Mouse (Mus musculus): ENCODE measurements around the gene Gm7534.

Gm7534 gene

DNA sequence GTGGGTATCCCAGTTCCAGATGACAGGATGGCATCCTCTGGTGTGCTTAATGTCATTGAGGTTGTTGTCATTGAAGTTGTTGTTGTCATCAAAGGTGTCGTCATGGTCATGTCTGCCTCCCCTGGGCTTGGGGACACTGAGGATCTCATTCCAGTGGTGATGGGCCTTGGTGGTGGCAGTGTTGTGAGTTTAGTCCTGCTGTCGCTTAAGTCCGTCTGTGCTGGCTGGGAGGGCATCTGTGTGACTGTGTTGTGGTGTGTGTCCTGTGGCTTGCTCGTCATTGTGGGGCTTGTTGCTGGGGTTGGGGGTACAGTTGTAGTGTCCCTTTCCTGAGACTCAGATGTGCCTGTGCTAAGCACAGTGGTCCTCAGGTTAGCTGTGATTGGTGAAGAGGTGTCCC, at the start of gene Gm7534:
Gene Gm7534, minus strand, starts transcription at position 101 of the 400 bp plus-strand sequence.
- no peak for DNase-seq (ENCODE audit: low spot score)

DNA sequence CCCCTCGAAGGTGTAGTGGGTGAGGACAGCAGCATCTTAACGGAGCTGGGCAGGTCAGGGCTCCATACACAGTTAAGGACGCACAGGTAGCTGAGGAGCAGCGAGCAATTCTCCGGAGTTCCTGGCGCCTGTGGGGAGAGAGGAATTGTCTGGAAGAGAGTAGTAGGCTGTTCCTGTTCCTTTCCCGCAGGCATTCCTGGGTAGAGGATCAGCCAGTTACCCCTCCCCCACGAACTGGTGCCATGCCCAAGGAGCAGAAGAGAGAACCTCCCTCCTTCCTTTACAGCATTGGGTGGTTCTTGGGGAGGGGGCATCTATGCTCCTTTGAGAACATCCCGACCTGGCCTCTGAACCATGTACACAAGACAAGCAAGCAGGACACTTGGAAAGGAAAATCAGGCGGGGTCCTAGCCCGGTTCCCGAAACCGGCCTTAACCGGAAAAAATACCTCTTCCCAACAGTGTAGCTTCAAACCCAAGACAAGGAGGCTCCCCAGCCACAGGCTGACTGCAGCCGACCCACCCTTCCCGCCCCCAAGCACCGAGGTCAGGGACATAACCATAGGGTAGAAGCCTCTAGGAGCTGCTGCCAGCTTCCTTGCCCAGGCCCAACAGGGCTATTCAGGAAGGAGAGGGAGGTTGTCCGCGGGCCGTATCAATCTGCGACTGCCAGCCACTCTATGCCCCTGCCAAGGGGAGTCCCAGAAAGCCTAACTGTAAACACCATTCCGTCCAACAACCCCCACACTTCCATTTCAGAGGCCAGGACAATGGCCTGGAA, 49.5 kb upstream of the Gm7534 start:
- DNase-seq (ENCODE audit: low spot score): no peak

DNA sequence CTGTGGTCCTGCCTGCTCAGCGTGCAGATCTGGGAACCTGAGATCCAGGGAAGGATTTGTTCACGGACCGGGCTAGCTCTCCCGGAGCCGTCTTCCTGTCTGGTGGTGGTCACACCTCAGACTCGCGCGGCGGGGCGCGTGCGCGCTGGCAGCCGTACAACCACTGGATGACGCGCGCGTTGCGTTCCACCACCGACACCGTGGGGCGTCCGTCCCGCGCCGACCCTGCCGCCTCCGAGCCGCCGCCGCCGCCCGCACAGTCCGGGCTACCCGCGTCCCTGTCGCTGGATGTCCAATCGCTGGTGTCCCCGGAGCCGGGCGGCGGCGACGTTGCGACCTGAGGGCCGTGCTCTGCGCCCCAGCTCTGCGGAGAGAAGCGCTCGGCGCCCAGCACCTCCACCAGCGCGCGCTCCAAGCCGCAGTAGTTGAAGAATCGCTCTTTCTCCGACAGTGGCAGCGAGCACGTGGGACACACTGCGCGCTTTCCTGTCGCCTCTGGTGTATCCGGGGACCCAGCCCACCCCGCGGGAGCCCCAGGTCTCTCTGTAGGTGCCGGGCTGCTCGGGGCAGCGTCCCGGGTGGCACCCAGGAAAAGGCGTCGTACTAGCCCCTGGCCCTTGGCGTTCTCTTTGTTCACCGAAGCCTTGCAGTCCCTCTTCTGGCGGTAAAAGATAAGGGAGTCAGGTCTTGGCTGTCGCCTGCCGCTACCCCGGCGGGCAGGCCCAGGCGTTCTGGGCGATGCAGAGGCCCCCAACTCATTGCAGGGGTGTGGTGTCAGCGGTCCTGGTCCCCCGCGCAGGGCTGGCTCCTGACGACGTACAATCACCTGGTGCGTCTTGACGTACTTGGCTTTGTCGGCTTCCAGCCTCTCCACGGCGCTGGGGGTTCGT, 48.7 kb upstream of the Gm7534 start:
- DNase-seq (ENCODE audit: low spot score): no peak

DNA sequence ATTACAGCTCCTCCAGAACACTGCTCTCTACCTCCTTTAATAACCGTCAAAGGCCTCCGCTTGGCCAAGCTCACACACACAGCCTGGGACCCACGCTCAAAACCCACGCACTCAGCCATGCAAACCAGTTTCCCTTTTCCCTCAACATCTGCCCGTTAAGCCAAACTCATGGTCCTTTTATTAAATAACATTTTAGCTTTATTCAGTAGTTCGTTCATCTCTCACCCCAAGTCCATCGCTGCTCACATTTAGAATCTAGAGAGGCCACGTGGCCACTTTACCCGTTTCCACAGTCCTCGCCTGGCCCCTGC, 48.1 kb upstream of the Gm7534 start:
- no peak for DNase-seq (ENCODE audit: low spot score)

DNA sequence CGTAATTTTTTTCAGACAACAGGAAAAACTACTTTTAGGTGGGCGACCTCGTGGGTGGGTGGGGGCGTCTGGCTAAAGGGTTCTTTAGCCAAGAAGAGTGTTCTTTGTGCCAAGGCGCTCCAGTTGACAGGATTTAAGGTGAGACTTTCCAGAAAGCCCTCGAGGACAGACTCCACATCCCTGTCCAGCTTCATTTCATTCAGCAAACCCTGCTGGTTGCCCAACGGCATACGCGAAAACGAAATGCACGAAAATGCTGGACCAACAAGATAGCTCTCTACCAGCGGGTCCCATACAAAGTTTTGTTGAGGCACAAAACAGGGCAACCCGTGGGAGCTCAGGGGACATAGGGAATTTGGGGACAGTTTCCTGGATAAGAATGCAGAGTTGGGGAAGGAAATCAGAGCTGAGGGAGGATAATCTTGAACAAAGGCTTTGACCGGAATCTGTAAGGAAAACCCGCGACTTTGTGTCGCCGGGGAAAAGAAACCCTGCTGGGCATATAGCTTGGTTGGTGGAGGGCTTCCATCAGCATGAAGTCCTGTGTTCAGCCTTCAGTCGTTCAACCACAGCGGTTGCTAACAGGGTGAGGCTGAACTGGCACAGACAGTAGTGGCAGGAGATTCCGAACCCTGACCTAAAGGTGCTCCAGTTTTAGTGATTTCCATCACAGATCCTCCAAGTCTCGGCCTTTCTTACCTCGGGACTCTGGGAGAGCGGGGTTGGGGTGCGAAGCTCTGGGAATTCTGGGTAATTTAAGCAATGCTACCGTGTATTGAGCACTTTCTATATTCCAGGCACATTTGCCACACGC, 47.5 kb upstream of the Gm7534 start:
- no peak for DNase-seq (ENCODE audit: low spot score)

DNA sequence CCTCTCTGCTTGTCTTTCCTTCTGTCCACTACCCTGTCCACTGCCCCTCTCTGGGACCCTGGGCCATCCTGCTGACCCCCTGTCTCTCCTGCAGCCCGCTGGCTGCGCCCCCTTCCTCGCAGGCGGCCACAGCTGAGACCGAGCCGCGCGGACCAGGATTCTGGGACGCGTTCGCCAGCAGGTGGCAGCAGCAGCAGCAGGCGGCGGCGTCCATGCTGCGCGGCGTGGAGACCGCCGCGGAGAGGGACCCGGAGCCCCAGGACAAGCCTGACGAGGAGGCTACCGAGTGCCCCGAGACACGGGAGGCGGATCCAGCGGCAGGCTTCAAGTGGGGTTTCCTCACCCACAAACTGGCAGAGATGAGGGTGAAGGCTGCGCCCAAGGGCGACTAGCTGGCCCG, 46.8 kb upstream of the Gm7534 start:
- DNase-seq (ENCODE audit: low spot score): peak; percentile 74

DNA sequence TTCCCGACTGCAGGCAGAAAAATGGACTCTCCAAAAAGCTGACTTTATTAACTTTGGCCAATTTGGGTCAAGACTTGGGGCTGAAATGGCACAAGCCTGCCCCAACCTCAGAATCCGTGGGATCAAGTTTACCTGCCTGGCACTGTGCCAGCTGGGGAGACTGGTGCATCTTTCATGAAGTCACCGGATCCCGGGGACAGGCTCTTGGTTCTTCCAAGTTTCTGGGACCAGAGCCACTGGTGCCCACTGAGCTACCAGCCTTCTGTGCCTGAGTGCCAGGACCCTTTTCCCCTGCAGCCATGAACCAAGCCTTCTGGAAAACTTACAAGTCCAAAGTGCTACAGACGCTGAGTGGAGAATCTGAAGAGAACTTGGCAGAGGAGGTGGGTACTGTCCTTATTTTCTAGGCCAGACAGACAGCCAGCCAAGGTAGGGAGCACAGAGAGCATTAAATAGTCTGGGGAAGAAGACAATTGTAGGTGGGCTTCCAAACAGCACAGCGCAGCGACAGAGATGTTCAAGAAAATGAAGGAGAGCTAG, 44.0 kb upstream of the Gm7534 start, which contains the start of gene Gm30191:
Gene Gm30191, plus strand, starts transcription at position 217 of the 540 bp plus-strand sequence.
- no peak for DNase-seq (ENCODE audit: low spot score)

DNA sequence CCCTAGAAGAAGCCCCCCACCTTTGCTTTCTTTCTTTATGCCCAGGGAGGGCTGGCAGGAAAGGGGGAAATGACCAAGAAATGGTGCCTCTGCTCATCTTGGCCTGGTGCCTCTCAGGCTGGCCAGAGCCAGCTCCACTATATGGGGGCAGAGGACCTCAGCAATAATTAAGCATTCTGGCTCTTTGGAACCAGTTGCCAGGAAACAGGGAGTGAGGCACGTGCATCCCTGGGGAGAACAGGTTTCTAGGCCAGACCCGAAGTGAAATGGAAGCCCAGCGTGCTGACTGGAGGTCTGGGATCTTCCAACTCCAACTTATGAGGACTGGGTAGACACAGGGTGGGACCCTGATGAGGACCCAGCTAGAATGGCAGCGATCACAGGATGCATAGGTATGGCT, 43.5 kb upstream of the Gm7534 start:
- DNase-seq (ENCODE audit: low spot score): no peak

DNA sequence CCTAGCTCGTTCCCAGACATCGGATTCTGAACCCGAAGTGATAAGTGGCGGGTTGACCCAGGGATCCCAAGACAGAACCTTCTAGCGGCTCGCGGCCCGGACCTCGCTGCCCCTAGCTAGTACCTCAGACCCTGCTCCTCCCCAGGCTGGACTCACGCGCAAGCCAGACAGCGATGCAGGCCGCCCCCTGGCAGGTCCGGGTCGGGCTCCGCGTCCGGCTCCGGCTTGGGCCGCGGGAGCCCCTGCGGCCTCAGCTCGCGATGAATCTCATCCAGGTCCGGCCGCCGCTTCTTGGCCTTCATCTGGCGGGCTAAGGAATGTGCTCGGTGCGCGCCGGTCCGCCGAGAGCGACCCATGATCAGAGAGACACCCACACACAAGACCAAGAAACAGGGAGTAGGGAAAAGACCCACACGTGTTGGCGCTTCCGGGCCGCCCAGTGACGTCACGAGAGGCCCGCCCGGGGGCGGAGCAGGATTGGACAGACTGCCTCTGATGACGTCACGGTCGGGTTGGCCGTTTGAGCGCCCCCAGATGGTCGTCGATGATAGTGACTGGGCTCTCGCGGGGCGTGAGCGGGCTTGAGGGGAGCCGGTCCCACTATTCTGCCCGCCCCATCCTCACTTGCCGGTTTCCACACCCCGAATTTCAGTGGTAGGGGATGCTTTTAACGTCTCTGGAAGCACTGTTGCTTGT, 42.5 kb upstream of the Gm7534 start, which contains the start of gene Zfp593:
Gene Zfp593, minus strand, starts transcription at position 445 of the 696 bp plus-strand sequence.
- DNase-seq (ENCODE audit: low spot score): peak; percentile 96

DNA sequence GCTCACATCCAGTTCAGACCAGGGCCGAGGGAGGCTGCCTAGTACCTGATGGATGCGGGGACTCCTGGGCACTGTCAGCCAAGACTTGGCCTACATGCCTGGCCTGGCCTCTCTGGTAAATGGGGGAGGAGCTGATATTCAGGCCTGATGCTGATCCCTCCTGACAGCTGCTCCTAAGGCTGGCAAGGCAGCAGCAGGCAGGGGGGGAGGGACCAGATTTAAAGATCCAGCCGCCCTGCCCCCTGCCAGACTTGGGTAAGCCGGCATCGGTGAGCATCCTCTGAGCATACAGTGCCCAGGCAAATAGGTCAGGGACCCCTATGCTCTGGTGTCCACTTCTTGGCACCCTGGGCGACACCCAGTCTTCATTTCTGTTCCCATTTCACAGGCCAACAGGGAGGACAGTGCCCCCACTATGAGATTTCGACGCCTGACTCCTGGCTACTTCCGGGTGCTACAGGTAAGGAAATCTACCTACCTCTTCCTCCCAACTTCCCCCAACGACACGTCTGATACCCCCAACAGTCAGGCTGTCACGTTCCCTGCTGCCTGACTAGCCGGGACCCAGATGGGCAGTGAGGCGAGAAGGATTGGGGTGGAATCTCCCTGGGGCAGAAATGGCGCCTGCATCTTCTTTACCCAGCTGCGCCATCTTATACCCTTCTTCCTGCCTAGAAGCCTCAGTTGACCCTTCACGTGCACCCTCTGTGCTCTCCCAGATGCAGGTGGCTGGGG, 40.9 kb upstream of the Gm7534 start, which contains the start of gene E130218I03Rik:
Gene E130218I03Rik, plus strand, starts transcription at position 147 of the 735 bp plus-strand sequence.
- DNase-seq (ENCODE audit: low spot score): no peak

DNA sequence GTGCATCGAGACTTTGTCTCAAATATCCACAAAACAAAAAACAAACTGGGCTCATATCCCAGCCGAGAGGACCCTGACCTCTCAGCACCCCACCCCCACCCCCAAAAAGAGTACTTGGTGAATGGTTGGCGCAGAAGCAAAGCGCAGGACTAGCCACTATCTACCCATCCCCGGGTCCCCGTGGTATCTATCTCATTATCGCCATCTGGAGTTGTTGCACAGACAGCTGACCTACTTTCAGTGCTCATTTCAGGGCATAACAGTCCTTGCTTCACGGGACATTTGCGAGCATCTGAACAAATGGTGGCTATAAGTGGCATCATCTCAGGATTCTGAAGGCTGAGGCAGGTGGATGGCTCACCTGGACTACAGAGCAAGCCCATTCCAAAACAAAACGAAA, 35.9 kb upstream of the Gm7534 start:
- no peak for DNase-seq (ENCODE audit: low spot score)

DNA sequence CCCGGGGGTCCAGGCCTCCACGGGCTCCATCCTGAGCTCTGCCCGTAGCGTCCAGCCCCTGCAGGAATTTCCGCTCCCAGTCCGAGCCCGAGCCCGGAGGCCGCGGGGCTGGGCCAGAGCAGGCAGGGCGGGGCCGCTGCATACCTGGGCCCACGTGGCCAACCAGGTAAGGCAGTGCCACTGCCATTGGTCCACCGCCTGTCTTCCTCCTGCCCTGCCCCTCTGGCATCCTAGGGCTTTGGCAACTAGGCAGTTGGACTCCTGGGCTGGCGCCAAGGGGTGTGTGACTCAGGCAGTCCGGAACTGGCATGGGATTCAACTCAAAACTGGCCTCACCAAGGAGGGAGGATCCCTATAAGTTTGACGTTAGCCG, 35.5 kb upstream of the Gm7534 start, which contains the start of gene Cnksr1:
Gene Cnksr1, minus strand, starts transcription at position 121 of the 373 bp plus-strand sequence.
- DNase-seq (ENCODE audit: low spot score): peak; percentile 96

DNA sequence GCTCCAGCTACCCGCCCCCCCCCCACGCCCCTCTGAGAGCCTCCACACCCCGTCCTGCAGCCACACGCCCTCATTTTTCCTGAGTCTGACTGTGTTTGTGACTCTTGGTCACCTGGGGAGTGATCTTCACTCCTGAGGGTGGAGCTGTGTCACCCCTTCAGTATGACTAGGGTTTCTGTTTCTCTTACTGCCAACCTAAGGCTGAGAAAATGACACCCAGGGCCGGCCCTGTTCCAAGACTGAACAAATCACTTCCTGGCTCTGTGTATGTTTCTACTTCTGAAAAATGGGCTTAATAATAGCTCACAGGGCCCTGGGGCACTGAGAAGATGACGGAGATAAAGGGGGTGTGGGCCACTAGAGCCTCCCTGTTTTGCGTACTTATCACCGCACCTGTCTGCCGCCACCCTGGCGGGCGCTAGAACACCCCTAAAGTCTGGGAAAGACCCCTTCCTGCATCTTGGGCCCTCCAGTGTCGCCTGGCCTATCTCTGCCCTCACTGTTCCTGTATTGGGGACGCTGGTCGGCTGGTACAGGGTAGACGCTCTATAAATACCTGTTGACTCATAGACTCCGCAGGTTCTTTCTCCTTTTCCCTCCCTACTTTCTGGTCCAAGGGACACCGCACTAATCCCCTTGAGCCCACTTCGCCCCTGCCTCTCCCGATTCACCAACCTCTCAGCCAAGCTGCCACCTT, 34.9 kb upstream of the Gm7534 start:
- no peak for DNase-seq (ENCODE audit: low spot score)

DNA sequence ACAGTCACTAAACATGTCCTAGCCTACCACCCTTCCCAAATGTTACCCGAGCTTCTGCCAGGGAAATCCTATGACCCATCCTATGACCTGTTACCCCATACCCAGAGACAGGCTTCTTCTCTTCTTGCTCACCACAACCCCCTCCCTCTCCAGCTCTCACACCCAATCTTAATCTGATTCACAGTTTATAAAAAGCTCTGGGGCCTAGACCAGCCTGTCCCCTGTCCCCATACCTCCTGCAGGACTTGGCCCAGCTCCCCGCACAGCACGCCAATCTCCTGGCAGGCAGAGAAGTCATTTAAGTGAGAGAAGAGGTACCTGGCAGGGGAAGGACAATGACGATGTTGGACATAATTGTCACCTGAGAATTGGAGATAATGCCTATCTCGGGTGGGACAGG, 32.1 kb upstream of the Gm7534 start:
- no peak for DNase-seq (ENCODE audit: low spot score)

DNA sequence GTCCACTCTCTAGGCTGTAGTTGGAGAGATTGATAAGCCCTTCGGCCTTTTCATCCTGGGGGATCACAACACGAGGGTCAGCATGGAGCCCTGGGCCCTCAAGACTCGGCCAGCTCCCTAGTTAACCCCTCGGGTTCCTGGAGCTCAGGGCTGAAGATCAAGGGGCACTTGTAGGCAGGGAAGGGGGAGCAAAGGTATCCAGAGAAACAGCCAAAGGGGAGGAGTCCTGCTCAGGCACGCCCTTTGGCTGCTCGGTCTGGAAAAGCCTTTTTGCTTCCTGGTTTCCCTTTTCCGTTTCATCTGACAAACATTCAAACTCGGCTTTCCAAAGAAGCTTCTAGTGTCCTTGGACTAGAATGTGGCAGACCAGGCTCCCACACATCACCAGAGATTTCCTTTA, 27.6 kb upstream of the Gm7534 start:
- no peak for DNase-seq (ENCODE audit: low spot score)

DNA sequence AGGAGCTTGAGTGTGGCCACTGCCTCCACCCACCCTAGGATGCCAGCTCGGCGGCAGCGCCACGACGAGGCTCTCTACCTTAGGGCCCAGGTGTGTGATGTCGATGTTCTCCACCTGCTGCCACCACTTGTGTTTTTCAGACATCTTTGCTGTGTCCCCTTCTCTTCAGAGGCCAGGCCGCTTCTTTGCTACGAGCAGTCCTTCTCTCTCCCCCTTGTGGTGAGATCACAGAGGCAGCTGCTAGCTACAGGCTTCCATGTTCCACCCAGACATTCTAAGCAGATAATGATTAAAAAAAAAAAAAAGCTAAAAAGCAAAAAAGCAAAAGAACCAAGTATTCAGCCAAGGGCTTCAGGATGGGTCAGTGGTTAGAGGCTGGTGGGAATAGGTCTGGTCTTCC, 24.4 kb upstream of the Gm7534 start, which contains the start of gene Catsper4:
Gene Catsper4, minus strand, starts transcription at position 190 of the 400 bp plus-strand sequence.
- DNase-seq (ENCODE audit: low spot score): no peak

DNA sequence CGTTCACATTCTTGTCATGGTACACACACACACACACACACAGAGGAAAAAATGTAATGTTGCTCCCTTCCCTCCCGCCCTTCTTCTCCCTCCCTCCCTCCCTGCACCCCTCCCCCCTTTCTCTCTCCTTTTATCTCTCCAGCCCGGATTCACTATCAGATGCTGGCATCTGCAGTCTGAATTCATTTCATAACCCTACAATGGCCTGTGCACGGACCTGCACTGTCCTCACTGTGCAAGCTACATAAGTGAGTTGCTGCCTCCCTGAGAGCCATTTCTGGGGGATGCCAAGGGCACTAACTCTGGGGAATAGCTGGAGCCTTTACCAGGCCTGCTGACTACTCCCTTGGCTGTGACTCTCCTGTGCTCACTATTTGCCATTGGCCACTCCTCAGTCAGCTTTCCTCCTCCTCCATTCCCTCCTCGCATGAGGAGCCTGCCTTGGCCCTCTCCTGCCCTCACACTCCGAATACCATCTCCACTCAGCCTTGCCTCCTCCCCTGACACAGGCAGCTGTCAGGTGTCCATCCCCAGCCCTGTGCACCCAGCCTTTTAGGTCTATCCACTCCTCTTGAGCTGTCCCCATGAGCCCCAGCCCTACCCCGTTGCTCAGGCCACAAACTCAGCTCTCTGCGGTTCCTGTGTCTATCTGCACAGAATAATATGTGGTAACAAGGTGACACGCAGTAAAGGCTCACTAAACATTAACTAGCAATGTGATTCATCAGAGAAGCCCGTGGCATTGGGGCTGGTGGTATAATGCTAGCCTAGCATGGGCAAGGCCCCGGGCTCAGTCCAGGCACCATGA, 20.2 kb upstream of the Gm7534 start:
- DNase-seq (ENCODE audit: low spot score): no peak

DNA sequence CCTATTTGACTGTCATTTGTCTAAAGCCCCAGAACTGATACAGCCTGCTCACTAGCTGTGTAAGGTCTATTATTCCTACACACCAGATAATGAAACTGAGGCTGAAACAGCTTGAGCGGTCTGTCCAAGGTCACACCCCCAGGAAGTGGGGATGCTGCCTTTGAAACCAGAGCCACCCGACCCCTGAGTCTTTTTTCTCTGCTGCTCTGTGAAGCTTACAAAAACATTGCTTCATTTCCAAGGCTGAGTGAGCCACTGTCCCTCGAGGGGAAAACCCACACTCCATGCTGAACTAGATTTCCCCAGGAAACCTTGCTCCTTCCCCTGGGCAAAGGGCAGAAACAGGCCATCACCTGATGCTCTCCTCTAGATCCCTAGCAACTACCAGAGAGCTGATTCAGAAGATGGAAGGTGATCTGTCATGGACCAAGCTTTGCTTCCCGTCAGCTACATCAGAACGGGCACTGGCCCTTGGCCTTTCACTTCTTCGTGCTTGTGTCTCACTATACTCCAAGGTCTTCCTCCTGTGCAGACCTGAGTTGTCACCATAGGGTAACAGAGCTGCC, 3.8 kb upstream of the Gm7534 start:
- DNase-seq (ENCODE audit: low spot score): no peak

Data from urinary bladder, postnatal 14 days (tissue).